Mouse (Mus musculus): ENCODE data around the gene Nhej1.

DNA sequence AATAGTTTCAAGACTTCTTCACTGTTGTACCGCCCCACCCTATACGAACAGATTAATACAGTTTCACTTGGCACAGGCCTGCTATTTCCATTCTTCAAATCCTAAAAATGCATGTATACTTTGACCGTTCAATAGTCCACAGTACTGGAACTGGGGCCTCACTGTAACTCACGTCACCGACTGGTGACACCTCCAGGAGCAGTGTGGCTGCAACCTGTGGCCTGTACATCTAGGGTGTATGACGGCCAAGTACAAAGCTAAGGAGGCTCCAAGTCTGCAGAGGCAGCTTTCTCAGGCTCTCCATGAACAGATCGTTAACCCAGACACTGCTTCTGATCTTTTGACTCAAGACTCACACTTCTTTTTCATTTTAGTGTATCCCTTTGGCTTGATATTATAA lies 163.3 kb downstream of the Nhej1 start:
- TF ChIP-seq CTCF (IDR thresholded peaks at IDR 0.05 in 2 of 3, conservative IDR thresholded peaks at IDR 0.05 in 1 of 3; ENCODE audit: control insufficient read depth in 1 of 3, insufficient read depth in 1 of 3, low read depth in 2 of 3, low read length in 3 of 3, poor library complexity in 1 of 3, severe bottlenecking in 1 of 3) = no peak
- TF ChIP-seq SMC3 (IDR thresholded peaks at IDR 0.05; ENCODE audit: low read depth, low read length) = no peak
